Mouse (Mus musculus): ENCODE results near the gene Gjb4. TPM values are rescaled to one million over a fixed set of nuclear protein-coding genes. Genes with fewer than 3 reads are reported as not detected.

Gjb4 gene
- total RNA-seq, 2 experiments from 2014 or later: 0.07 TPM; not detected in 1

GRCm38 (mm10) chr4:127313861-127314260 is 40.0 kb downstream of the Gjb4 start, which contains the start of gene Gja4:
Gja4 (minus strand) TSS chr4:127314039.
- ATAC-seq (ENCODE audit: poor library complexity, severe bottlenecking): peak; percentile 87

- ATAC-seq (ENCODE audit: poor library complexity, severe bottlenecking): no peak
Observed at GRCm38 (mm10) chr4:127312349-127312748, 41.5 kb downstream of the Gjb4 start.

GRCm38 (mm10) chr4:127311561-127311960 is 42.3 kb downstream of the Gjb4 start:
- no peak for ATAC-seq (ENCODE audit: poor library complexity, severe bottlenecking)

- ATAC-seq (ENCODE audit: poor library complexity, severe bottlenecking): no peak
Observed at GRCm38 (mm10) chr4:127306915-127307314, 47.0 kb downstream of the Gjb4 start.

GRCm38 (mm10) chr4:127303796-127304195 is 50.1 kb downstream of the Gjb4 start:
- ATAC-seq (ENCODE audit: poor library complexity, severe bottlenecking): no peak

Other genes starting within 250 kb of the Gjb4 start
- gene Tmem35b, start 230.4 kb downstream of the Gjb4 start, total RNA-seq (2015): 11.8 and 13.9 TPM in 2 replicates
- 8.2 and 8.6 TPM in 2 replicates for gene Tmem35b, start 230.4 kb downstream of the Gjb4 start, total RNA-seq (2017)
- gene Dlgap3, start 184.9 kb downstream of the Gjb4 start, total RNA-seq (2015): not detected in 2 replicates
- not detected in 2 replicates for gene Dlgap3, start 184.9 kb downstream of the Gjb4 start, total RNA-seq (2017)
- gene Smim12, start 110.3 kb downstream of the Gjb4 start, total RNA-seq (2015): 33.9 and 37.3 TPM in 2 replicates
- 33.7 and 39.3 TPM in 2 replicates for gene Smim12, start 110.3 kb downstream of the Gjb4 start, total RNA-seq (2017)
- 0.27 TPM in 1 of 2 replicates, not detected in the other for gene Gja4, start 40.0 kb downstream of the Gjb4 start, total RNA-seq (2015)
- gene Gja4, start 40.0 kb downstream of the Gjb4 start, total RNA-seq (2017): not detected in 2 replicates
- 0.25 TPM in 1 of 2 replicates, not detected in the other for gene Gjb3, start 23.2 kb downstream of the Gjb4 start, total RNA-seq (2015)
- gene Gjb3, start 23.2 kb downstream of the Gjb4 start, total RNA-seq (2017): 0.08 TPM in 1 of 2 replicates, not detected in the other
- not detected in 2 replicates for gene Gjb5, start 4.1 kb upstream of the Gjb4 start, total RNA-seq (2015)
- gene Gjb5, start 4.1 kb upstream of the Gjb4 start, total RNA-seq (2017): not detected in 2 replicates

Data from megakaryocyte, adult 5-6 weeks (primary cell).